Mouse (Mus musculus) kidney, embryonic 16.5 days (tissue): ENCODE measurements around the gene Ubxn11. TPM values are rescaled to one million over a fixed set of nuclear protein-coding genes. Genes with fewer than 3 reads are reported as not detected.

Source experiments
- ATAC-seq: fragments of 200-750 bp; cut with Nextera tagmentation; 2 replicates; pipeline ENCODE4 v1.8.0; 2017; ENCODE audit warnings: moderate TSS enrichment; ENCODE audit not compliant: low FRiP score, low TSS enrichment
- H3K27ac ChIP-seq: fragments of 300-500 bp; sonication (generic); 2 replicates; pipeline ENCODE4 v1.5.1; 2014; ENCODE audit warnings: low read length
- H3K27me3 ChIP-seq: fragments of 300-500 bp; sonication (generic); 2 replicates; pipeline ENCODE4 v1.6.1; 2014; ENCODE audit warnings: low read length, control low read depth, mixed read lengths; ENCODE audit not compliant: insufficient read depth
- H3K36me3 ChIP-seq: fragments of 300-500 bp; sonication (generic); 2 replicates; pipeline ENCODE4 v1.6.1; 2014; ENCODE audit warnings: low read length, control low read depth, mixed read lengths; ENCODE audit not compliant: insufficient read depth
- H3K4me1 ChIP-seq: fragments of 300-500 bp; sonication (generic); 2 replicates; pipeline ENCODE4 v1.6.1; 2014; ENCODE audit warnings: low read length, control low read depth, mixed read lengths; ENCODE audit not compliant: insufficient read depth
- H3K4me2 ChIP-seq: fragments of 300-500 bp; sonication (generic); replicated peaks from 2 replicates; pipeline ENCODE4 v1.6.1; 2014; ENCODE audit warnings: low read depth, low read length
- H3K4me3 ChIP-seq: fragments of 300-500 bp; sonication (generic); 2 replicates; pipeline ENCODE4 v1.5.1; 2014; ENCODE audit warnings: mild to moderate bottlenecking, low read length
- H3K9ac ChIP-seq: fragments of 300-500 bp; sonication (generic); replicated peaks from 2 replicates; pipeline ENCODE4 v1.6.1; 2014; ENCODE audit warnings: low read length
- H3K9me3 ChIP-seq: fragments of 300-500 bp; sonication (generic); 2 replicates; pipeline ENCODE4 v1.6.1; 2016; ENCODE audit warnings: low read length, control low read depth
- WGBS: fragments of 180-500 bp; shearing (Covaris S2); extraction: QIAGEN DNeasy Blood & Tissue Kit; methylation state at CpG from one replicate; pipeline ENCODE4 v1.1.7; 2014; 5-methylcytosine and 5-hydroxymethylcytosine counted together
- polyA plus RNA-seq: library from polyadenylated mRNA; unstranded; fragments of >200 nt; fragmentation: Nextera tagmentation; extraction: Ambion mirVana; gene quantifications from 2 replicates; pipeline ENCODE4 v1.2.1, GENCODE M21; 2015

The Ubxn11 gene
- polyA plus RNA-seq, 1 experiment from 2014 or later: 13.8 TPM

DNA sequence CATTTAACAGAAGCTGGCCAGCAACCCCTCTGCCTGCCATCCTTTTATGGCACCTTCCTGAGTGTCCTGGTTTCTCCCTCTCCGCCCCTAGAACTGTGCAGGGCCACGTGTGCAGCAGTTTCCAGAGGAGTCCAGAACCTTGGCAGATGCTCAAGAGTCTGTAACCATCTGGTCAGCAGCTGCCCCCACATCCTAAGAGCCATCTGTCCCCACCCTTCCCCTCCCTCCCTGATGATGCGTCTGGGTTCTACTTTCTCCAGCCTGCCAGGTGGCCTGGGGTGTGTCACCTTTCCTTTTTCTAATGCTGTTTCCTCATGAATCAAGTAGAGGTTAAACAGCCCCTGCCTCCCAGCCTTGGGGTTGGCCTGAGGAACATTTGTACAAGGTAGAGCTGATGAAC is 19.9 kb downstream of the Ubxn11 start:
- H3K27ac ChIP-seq: no peak overlapping the region
- H3K4me1 ChIP-seq: peaks cover 17% of the 10 kb centered on the region
- WGBS: 43% methylated on average over 3 of the region's 3 CpGs
- H3K27me3 ChIP-seq: no peaks in the 10 kb centered on the region
- H3K4me3 ChIP-seq: no peak overlapping the region
- no peak overlapping the region for H3K9ac ChIP-seq
- H3K9me3 ChIP-seq: no peaks in the 10 kb centered on the region
- no peak for ATAC-seq
- no peak overlapping the region for H3K4me2 ChIP-seq
- no peaks in the 10 kb centered on the region for H3K36me3 ChIP-seq

DNA sequence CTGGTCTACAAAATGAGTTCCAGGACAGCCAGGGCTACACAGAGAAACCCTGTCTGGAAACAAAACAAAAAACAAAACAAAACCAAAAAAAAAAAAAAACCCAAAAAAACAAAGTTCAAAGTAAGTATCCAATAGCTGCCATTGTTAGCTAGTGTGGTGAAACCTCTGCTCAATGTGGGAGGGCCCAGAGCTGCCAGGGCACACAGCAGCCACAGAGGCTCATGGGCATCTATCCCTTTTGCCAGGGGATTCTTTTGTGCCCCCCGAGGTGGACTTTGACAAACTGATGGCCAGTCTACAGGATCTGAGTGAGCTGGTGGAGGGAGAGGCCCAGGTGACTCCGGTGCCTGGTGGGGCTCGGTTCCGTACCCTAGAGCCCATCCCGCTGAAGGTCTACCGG is 20.8 kb downstream of the Ubxn11 start:
- Histone ChIP-seq H3K9me3 (no peaks in the 10 kb centered on the region), H3K4me2 (no peak overlapping the region), H3K27ac (no peak overlapping the region), H3K9ac (no peak overlapping the region), H3K4me3 (no peak overlapping the region), H3K4me1 (peaks cover 26% of the 10 kb centered on the region), H3K27me3 (no peaks in the 10 kb centered on the region), H3K36me3 (no peaks in the 10 kb centered on the region)
- WGBS: 96% methylated on average over 6 of the region's 6 CpGs
- ATAC-seq: no peak

DNA sequence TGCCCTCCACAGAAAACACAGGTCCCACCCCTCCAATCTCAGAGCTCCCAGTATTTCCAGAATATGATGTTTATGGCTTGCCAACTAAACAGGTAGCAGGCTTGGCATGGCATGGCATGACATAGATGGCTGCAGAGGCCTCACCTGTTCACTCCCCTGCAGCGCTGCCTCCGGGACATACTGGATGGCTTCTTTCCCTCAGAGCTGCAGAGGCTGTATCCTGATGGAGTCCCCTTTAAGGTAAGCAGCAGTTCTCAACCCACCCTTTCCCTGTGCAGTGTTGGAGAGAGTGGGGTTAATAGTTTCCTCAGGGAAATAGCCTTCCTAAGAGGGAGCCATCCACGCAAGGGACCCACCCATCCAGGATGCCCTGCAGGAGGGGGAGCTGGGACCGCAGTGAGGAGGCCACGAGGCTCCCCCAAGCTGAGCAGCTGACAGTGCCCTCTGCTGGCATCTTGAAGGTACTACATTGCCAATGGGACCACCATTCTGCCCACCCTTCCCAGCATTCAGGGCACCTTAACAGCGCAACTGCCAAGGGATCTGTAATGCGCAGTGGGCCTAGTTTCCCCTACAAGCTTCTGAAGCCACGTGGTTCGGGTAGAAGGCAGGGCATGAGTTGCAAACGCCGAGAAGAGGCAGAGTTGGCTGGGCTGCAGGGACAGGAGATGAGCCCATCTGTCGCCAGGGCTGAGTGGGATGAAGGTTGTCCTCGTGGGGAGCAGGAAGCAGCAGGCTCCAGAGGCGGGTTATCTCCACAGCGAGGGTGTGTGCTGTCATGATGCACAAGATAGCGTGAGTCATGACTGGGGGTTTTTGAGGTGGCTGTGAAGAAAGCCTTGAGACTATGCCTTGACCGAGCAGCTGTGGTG is 21.5 kb downstream of the Ubxn11 start:
- no peak overlapping the region for H3K27ac ChIP-seq
- H3K36me3 ChIP-seq: no peaks in the 10 kb centered on the region
- no peak overlapping the region for H3K4me2 ChIP-seq
- H3K4me1 ChIP-seq: peaks cover 26% of the 10 kb centered on the region
- H3K9ac ChIP-seq: no peak overlapping the region
- H3K9me3 ChIP-seq: no peaks in the 10 kb centered on the region
- H3K27me3 ChIP-seq: no peaks in the 10 kb centered on the region
- no peak overlapping the region for H3K4me3 ChIP-seq
- 26% methylated on average over 17 of the region's 17 CpGs for WGBS
- no peak for ATAC-seq

DNA sequence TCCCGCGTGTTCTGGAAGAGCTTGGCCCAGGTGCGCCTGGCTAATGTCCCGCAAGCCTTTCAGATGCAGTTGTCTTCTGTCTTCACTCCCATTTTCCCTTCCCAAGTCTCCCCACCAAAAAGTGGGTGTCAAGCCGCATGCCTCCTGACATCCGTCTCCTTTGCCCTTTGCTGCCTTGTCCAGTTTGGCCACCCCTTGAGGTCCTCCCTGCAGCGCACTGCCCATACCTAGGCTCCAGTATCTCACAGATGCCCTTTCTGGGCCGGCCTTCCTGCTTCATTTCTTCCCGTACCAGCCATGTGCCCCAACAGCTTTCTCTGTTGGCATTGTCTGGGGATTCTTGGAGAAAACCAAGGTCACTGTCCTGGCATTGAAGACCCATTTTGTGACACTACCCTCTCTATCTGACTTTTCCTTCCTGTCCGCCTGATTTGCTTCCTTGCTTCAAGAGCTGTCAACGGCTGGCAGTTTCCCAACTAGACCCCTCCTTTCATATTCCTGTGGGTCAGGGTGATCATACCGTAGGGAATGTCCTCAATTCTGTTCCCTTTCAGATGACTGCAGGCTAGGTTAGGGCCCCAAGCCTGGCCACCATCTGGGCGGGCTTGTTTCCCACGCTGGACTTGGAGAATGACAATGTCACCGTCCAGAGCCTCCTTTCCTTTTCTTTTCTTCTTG is 23.2 kb downstream of the Ubxn11 start:
- no peak for ATAC-seq
- Histone ChIP-seq H3K9ac (no peak overlapping the region; the same call in 1 of the 2 replicates), H3K4me1 (peaks cover 32% of the 10 kb centered on the region), H3K27me3 (no peaks in the 10 kb centered on the region), H3K27ac (no peak overlapping the region), H3K9me3 (no peaks in the 10 kb centered on the region), H3K36me3 (0 out of 2 replicates have a peak, but pooled peaks cover under 1% of the 10 kb centered on the region), H3K4me2 (no peak overlapping the region), H3K4me3 (no peak overlapping the region)
- WGBS: 84% methylated on average over 15 of the region's 15 CpGs

DNA sequence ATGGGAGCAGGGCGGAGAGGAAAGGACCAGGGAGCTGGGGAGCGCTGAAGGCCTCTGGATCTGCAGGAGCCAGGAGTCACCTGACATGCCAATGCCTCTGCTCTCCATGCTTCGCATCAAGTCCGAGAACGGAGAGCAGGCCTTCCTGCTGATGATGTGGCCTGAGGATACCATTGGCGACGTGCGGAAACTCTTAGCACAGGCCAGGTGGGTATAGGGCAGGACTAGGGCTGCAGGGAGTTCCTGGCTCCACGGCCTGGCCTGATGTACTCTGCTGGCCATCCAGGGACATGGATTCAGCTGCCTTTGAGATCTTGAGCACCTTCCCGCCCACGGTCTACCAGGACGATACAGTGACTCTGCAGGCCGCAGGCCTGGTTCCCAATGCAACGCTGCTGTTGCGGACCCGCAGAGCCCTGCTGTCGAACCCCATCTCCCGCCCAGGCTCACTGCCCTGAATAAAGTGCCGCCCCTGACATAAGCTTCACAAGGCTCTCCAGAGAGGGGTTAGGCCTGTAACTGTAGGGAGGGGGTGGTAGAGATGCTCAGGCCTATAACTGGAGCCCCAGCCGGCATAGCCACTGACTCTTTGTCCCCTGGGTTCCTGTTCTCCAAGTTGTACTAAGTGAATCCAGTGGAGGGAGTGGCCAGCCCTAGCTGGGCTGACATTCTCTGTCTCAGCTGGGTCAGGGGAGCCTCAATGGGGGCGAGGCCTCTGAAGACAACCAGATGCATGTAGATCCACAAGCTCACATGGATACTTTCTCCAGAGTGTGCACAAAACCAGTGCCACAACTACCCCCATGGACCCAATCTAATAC is 24.1 kb downstream of the Ubxn11 start:
- H3K27me3 ChIP-seq: no peaks in the 10 kb centered on the region
- peaks cover 7% of the 10 kb centered on the region; the same call in 1 of the 2 replicates for H3K36me3 ChIP-seq
- no peak overlapping the region for H3K27ac ChIP-seq
- no peak overlapping the region for H3K9ac ChIP-seq
- H3K4me2 ChIP-seq: no peak overlapping the region
- no peak for ATAC-seq
- no peaks in the 10 kb centered on the region for H3K9me3 ChIP-seq
- H3K4me3 ChIP-seq: no peak overlapping the region
- peaks cover 31% of the 10 kb centered on the region for H3K4me1 ChIP-seq
- 86% methylated on average over 21 of the region's 21 CpGs for WGBS

DNA sequence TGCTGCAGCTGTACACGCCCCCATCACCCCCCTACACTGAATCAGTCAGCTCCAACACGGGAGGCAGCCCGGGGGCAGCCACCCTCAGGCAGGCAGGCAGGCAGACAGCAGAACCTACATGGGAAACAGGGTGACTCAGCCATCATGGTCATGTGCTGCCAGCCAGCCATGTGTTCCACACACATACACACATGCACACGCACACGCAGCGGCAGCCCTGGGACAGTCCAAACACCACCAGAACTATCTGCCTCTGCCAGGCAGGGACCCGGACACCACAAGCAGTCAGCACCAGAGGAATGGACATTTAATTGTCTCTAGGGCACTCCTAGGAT is 24.7 kb downstream of the Ubxn11 start:
- Histone ChIP-seq H3K9ac (peak overlapping the region; percentile 90; the same call in 1 of the 2 replicates), H3K36me3 (peaks cover 7% of the 10 kb centered on the region; the same call in 1 of the 2 replicates), H3K27ac (no peak overlapping the region), H3K4me3 (peak overlapping the region; percentile 86; the same call in 1 of the 2 replicates), H3K4me1 (peaks cover 28% of the 10 kb centered on the region), H3K4me2 (peak overlapping the region; percentile 88; the same call in 1 of the 2 replicates), H3K9me3 (no peaks in the 10 kb centered on the region), H3K27me3 (no peaks in the 10 kb centered on the region)
- WGBS: 83% methylated on average over 7 of the region's 7 CpGs
- ATAC-seq: no peak

DNA sequence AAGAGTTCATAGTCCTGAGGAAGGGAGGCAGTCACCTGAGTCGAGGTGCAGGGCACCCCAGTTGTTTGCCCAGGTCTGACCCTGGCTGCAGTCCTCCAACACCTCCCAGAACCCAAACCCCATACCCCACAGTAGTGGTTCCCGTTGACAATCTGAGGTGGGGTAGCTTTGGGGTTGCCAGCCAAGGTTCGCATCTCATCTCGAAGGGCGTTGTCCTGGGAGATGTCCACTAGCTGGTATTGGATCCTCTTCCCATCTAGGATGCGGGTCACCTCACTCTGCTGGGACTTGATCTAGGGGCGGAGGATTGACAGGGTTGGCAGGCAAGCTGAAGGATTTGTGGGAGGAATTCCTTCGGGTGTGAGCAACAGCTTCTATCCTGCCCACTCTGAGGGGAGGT is 25.4 kb downstream of the Ubxn11 start:
- H3K4me3 ChIP-seq: peak overlapping the region; percentile 86
- peaks cover 25% of the 10 kb centered on the region for H3K4me1 ChIP-seq
- WGBS: 51% methylated on average over 8 of the region's 8 CpGs
- no peaks in the 10 kb centered on the region for H3K9me3 ChIP-seq
- H3K27ac ChIP-seq: peak overlapping the region; percentile 95
- H3K9ac ChIP-seq: peak overlapping the region; percentile 90
- peak overlapping the region; percentile 88 for H3K4me2 ChIP-seq
- no peaks in the 10 kb centered on the region for H3K27me3 ChIP-seq
- ATAC-seq: no peak
- H3K36me3 ChIP-seq: peaks cover 7% of the 10 kb centered on the region; the same call in 1 of the 2 replicates

DNA sequence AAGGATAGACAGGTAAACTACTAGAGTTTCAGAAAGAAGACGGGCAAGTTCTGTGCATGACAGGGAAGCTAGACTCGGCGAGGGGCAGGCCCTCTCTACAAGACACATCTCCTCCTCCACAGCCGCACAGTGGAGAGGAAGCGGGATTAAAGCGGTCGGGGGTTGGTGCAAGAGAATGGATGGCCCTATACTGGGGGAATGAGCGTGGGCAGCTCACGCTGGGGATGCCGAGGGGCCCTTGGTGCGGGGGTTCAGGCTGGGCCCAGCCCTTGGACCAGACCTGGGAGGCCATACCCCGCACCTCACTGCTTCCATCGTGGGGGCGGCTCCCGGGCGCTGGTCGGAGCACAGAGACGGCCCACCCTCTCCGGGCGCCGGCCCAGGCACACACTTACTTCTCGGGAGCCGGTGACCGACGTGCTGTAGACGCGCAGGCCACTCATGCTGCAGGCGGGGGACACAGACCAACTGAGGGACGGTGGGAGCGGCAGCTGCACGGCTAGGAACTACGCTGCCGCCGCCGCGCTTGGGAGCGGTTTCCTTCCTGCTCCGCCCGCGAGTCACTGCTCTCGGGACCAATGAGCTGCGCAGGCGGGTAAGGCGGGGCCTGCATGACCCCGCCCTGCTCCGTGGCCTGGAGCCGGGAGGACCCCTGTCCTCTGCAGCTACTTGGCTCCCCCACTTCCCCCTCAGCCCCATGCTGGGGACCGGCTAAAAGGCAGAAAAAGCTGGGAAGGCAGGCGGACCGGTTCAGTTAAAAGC is 26.0 kb downstream of the Ubxn11 start, which contains the start of gene Sh3bgrl3:
TSS of gene Sh3bgrl3 (minus strand) at position 569 of the 762 bp plus-strand sequence.
- H3K4me2 ChIP-seq: peak within 1 kb of the TSS; percentile 88
- peak within 1 kb of the TSS; percentile 90 for H3K9ac ChIP-seq
- peaks cover 25% of the 10 kb centered on the region for H3K4me1 ChIP-seq
- peak; percentile 94 for ATAC-seq
- H3K27me3 ChIP-seq: no peaks in the 10 kb centered on the region
- H3K27ac ChIP-seq: peak within 1 kb of the TSS; percentile 95
- WGBS: under 1% methylated on average over 49 of the region's 50 CpGs
- peaks cover 7% of the 10 kb centered on the region; the same call in 1 of the 2 replicates for H3K36me3 ChIP-seq
- no peaks in the 10 kb centered on the region for H3K9me3 ChIP-seq
- H3K4me3 ChIP-seq: peak within 1 kb of the TSS; percentile 86

DNA sequence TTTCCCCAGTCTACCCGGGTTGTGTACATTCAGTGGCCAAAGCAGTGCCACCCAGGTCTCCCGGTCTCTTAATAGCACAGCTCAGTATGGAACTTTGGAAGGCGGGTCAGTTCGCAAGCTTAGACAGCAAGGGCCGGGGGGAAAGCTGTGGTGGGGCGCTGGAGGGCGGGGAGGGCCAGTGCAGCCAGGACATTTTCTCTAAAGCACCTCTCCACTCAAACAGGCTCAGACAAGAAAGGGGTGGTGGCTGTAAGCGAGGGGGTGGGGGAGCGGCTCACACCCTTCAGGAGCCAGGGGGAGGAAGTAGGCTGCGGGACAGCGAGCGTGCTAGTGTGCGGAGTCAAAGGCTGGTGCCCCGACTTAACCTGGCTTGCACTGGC is 26.6 kb downstream of the Ubxn11 start:
- H3K4me3 ChIP-seq: peak overlapping the region; percentile 86
- peak; percentile 58 for ATAC-seq
- H3K27me3 ChIP-seq: no peaks in the 10 kb centered on the region
- peaks cover 7% of the 10 kb centered on the region; the same call in 1 of the 2 replicates for H3K36me3 ChIP-seq
- H3K27ac ChIP-seq: peak overlapping the region; percentile 95
- H3K9ac ChIP-seq: peak overlapping the region; percentile 90
- no peaks in the 10 kb centered on the region for H3K9me3 ChIP-seq
- peak overlapping the region; percentile 88 for H3K4me2 ChIP-seq
- WGBS: 2% methylated on average over 14 of the region's 14 CpGs
- peaks cover 22% of the 10 kb centered on the region for H3K4me1 ChIP-seq
